Mouse (Mus musculus) left cerebral cortex, postnatal 4 days (tissue): ENCODE data around the gene Nudt4. TPM values are rescaled to one million over a fixed set of nuclear protein-coding genes. Genes with fewer than 3 reads are reported as not detected.
A peak's percentile ranks its signal among the peaks of the same experiment; 100 is the strongest.

Source experiments
- DNase-seq: peaks from one replicate; pipeline ENCODE4 v3.0.0-alpha.2; 2022
- intact Hi-C: fragments of 180-260 bp; cut with DNase I; formaldehyde crosslinking; loops from one replicate; pipeline ENCODE4 v1.15.1; 2025
- microRNA-seq: library from miRNA; unstranded; fragments of <30 nt; microRNA quantifications from one replicate; pipeline ENCODE4 v1.2.0, GENCODE M21; 2022
- total RNA-seq, 2 experiments: library from RNA; stranded (reverse); gene quantifications; 2 replicates each; pipeline ENCODE4 v1.2.3; 2021

Gene Nudt4
- total RNA-seq, 2 experiments from 2014 or later: 202 to 243 TPM

DNA sequence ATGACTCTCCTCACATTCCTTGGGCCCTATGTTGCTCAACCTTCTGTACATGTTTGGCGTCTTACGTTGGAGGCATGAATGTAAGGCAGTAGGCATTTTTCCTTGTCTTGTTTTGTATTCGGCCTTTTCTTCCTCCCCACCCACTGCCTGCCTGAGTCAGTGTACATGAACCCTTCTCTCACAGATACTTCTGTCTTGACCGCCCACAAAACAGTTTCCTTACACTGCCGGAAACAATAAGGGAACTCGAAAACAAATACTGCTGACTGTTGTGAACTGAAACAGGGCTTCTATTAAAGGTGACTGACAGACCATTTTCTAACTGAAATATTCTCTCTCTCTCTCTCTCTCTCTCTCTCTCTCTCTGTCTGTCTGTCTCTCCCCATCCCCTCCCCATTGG, 55.2 kb downstream of the Nudt4 start:
- no peak for DNase-seq
- intact Hi-C loops: no loop called here

DNA sequence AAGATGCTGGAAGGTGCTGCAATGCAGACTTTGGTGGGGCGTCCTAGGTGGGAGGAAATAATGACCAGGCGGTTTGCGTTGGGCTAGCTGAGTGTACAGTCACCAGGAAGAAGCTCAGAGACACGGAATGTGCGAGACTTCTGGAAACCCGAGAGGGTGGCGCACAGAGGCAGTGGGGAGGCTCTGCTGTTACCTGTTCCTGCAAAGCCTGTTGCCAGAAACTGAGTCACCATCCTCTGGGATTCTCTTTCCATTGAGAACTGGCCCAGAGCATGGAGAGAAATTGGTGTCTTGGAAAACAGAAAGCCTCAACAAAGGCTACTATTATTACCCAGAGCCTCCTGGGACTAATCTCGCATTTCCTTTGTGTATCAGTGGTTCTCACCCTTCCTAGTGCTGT, 55.8 kb downstream of the Nudt4 start:
- intact Hi-C loops: no loop called here

DNA sequence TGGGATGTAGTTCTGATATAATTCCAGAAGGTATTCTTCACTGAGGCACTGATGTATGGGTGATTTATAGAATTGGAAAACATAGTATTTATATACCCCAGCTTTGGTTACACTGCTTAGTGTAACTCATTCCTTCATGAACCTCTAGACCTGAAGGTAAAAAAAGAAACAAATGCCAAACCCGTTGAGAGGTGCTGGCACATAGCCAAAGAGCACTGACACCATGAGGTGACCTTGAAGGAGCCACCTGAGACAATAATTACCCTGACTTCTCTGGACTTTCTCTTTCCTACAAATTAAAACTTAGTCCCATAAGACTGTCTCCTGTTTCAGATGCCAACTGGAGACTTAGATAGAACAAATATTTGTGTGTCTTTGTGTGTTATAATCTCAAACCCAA, 59.6 kb downstream of the Nudt4 start:
- intact Hi-C loops: no loop called here
- no peak for DNase-seq

More for the DNA sequence above, 55.8 kb downstream of the Nudt4 start:
- DNase-seq: no peak

DNA sequence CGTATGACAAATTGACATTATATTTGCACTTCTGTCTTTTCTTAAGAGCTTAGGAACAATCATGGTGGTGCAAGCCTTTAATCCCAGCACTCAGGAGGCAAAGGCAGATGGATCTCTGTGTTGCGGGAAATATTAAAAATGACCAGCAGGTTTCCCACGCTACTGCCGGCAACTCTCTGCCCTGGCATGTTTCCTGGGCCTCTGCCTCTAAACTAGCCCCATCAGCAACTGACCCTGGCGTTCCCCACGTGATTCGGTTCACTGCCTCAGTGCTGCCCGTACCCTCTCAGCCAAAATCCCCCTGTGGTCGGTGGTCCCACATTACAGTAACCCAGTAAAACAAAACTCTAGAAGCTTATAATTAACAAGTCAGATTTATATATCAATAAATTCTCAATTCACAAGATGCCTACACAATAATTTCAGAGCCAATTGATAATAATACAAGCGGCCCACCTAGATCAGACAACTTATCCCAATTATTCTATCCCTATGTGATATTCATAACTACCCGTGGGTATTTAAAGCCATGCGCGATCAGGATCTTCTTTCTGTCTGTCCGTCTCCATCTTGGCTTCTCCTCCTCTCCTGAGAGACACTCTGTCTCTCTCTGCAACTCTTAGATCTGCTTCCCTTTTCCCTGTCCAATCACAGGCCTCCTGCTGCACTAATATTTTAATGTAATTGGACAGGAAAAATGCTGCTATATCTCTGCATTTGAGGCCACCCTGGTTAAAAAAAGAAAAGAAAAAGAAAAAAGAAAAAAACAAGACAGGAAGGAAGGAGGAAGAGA, 60.3 kb downstream of the Nudt4 start:
- DNase-seq: no peak
- intact Hi-C loops: no loop called here

DNA sequence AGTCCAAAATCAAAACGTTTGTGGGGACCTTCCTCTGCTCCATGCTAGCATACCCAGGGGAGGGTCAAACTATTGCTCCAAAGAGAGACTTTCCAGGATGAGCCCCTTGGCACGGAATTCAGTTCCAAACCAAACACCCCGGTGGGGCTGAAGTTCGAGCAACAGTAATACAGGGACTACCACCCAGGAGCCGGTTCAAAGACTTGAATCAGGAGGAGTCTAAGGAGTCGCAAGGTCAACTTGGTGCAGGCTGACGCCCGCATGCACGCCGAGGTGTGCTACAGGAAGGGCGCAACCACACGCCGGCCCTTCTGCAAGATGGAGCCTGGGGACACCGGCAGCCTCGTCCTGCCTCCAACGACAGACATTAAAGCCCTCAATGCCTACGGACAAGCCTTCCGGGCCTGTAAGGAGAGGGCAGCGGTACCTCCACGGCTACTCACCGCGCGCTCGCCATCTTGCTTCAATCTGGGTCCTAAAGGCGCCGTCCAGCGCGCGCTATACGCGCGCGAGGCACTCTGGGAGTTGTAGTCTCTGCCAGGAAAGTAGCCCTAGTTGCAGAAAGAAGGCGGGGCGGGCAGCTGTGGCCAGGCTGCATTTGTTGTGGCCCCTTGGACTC, 62.4 kb downstream of the Nudt4 start, which contains the start of gene Mrpl42:
Mrpl42 (minus strand) TSS at position 478 of the 619 bp plus-strand sequence.
- intact Hi-C loops: no loop called here
- peak; percentile 90 for DNase-seq

DNA sequence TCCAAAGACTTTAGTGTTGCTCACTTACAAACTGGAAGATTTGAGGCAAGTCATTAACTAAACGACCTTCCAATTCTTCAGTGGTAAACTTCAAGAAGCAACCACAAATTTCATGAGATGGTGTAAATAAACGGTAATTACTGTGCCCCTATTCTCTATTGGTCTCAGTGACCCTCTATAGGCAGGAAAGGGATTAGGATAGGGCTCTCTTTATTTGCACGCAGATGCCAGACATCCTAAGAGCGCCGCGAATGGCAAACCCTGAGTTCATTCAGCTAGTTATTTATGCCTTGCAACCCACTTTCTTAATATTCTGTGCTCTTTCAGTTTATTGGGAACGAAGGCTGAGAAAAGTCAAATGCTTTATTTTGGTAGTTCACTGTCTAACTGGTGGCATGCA, 62.9 kb downstream of the Nudt4 start:
- intact Hi-C loops: no loop called here
- DNase-seq: no peak

Small RNA genes lying within 50 kb of the gene (microRNA-seq; reads per million reads assigned to microRNA genes)
- gene Mir3058: 7.8 reads per million, percentile 20 among the genes with 10 or more reads in this experiment

Other genes starting within 250 kb of the Nudt4 start
- gene Cradd, start 240.0 kb downstream of the Nudt4 start, total RNA-seq: 1 to 10 TPM; 7.4 TPM
- gene Socs2, start 147.0 kb downstream of the Nudt4 start, total RNA-seq: 10 to 100 TPM; 78.0 to 81.5 TPM
- gene Mrpl42, start 62.2 kb downstream of the Nudt4 start, total RNA-seq: 10 to 100 TPM; 78.5 to 85.8 TPM
- 100 to 1,000 TPM; 213 to 231 TPM for gene Ube2n, start 49.0 kb downstream of the Nudt4 start, total RNA-seq
- not detected for gene Anapc15-ps, start 109.3 kb upstream of the Nudt4 start, total RNA-seq